Mouse (Mus musculus) T-helper 17 cell (primary cell): ENCODE results near the gene Snapc4.

Experiments used
- in situ Hi-C, 2 experiments: fragments of 300-600 bp; cut with MboI, MseI; formaldehyde crosslinking; loops; 1 replicate in 1 of 2; 2 replicates in 1 of 2; pipeline ENCODE4 v1.15.1; 2025; ENCODE audit warnings: high pct_unique_total_duplicates in 2 of 2

Snapc4 gene

GRCm38 (mm10) chr2:26341510-26341981 lies 38.9 kb downstream of the Snapc4 start:
- in situ Hi-C loops: no loop called here

- in situ Hi-C loops: no loop called here
Measured at GRCm38 (mm10) chr2:26339204-26339551, 41.3 kb downstream of the Snapc4 start.

DNA sequence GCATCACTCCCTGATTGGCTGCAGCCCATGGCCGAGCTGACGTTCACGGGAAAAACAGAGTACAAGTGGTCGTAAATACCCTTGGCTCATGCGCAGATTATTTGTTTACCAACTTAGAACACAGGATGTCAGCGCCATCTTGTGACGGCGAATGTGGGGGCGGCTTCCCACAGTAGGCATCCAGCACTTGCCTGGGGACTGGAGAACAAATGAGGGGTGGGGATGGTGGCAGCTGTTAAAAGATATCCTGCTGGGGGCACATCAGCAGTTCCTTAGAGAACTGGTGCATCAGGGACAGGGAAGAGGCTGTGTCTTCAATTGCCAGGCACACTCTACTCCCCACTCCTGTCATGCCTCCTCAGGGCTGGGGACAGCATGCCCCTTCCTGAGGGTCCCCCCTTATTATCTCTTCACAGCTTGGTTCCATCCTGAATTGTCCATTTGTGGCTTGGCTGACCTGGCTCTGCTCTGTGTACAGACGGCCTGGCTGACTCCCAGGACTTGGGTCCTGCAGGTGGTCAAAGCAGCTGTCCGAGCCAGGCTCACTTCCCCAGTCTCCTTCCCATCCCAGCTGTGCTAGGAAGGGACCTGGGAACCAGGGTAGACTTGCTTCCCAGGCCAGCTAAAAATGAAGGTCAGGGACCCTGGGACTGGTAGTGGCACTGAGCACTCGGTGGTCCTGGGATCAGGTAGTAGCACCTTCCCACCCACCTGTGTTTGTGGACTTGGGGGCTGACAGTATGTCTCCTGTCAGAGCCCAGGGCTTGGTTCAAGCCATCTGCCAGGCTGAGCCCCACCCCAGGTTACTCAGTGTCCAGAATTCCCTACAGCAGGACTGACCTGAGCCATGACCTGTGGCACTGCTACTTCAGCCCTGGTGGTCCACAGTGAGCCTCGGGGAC lies 41.9 kb downstream of the Snapc4 start:
- in situ Hi-C loops: no loop called here

- in situ Hi-C loops: no loop called here
Measured at GRCm38 (mm10) chr2:26330702-26331101, 49.8 kb downstream of the Snapc4 start.

DNA sequence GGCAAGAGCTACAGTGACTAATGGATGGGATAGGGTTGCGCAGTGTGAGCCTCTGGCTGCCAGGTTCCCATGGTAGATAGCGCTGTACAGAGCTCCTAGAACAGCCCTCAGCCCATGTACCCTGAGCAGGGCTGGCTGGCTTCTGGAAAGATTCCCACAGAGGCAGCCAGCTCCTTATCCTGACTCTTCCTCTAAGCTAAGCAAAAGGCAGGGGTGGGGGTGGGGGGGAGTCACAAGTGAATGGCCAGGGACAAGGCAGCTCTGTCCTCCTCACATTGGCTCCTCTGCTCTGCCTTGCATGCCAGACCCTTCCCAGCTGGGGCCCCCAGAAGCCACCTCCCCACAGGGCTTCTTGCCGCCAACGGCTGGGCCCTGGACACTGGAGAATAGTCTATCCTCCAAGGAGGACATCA lies 50.4 kb downstream of the Snapc4 start:
- in situ Hi-C loops: no loop called here

DNA sequence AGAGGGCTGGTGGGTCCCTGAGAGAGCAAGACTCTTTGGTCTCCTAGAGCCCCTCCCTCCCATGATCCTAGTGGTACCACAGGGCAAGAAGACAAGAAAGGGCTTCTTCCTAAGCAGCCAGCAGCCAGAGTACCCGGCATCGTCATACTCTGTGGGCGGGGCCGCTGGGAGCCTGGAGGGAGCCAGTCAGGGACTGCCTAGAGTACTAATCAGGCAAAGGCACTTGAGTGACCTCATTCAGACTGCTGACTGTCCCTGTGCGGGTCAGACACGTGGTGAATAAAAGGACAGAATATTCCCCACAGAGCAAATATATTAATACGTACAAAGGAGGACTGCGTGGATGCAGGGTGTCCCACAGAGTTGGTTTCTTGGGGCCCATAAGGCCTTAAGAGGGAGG lies 51.1 kb downstream of the Snapc4 start:
- in situ Hi-C loops: no loop called here

DNA sequence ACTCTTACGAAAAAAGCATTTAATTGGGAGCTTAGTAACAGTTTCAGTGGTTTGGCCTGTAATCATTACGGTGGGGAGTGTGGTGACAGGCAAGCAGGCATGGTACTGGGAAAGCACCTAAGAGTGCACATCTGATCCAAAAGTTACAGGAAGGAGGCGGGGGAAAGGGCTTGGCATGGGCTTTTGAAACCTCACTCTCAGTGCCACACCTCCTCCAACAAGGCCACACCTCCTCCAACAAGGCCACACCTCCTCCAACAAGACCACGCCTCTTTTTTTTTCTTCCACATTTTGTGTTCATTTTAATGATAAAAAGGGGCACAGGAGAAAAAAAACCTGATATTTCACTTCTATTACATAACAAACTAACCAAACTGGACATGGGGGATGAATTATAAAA lies 52.6 kb downstream of the Snapc4 start:
- in situ Hi-C loops: no loop called here

DNA sequence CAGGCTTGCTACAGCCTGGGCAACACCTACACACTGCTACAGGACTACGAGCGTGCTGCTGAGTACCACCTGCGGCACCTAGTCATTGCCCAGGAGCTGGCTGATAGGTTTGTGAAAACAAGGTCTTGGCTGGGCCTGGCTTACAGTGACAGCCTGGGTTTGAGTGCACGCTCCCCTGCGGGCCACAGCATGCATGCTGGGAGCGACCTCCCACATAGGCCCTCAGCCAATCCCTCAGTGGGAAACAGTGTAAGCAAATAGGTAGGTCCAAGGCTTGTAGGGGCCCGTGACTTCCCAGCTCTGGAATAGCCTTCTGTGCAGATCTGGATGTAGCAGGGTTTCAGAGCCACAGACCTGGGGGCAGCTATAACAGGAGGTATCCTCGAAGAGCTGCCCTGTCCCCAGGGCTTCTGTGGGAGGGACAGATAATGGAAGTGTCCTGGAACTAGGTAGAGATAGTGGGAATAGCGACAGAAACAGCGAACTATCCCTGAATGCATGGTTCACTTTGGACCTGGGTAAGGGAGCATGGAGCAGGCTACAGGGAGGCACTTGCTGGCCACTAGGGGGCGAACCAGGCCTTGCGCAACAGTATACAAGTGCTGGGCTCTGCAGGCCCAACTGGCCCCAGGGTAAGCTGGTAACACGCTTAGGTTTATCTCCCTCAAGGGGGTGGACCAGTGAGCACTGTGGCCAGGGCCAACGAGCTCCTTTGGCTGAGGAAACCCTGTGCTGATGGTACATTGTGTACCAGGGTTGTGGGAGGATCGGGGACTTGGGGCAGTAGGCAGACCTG lies 54.9 kb downstream of the Snapc4 start:
- in situ Hi-C loops: no loop called here

GRCm38 (mm10) chr2:26324917-26325316 lies 55.5 kb downstream of the Snapc4 start:
- in situ Hi-C loops: no loop called here

GRCm38 (mm10) chr2:26323589-26324325 lies 56.7 kb downstream of the Snapc4 start:
- in situ Hi-C loops: no loop called here

DNA sequence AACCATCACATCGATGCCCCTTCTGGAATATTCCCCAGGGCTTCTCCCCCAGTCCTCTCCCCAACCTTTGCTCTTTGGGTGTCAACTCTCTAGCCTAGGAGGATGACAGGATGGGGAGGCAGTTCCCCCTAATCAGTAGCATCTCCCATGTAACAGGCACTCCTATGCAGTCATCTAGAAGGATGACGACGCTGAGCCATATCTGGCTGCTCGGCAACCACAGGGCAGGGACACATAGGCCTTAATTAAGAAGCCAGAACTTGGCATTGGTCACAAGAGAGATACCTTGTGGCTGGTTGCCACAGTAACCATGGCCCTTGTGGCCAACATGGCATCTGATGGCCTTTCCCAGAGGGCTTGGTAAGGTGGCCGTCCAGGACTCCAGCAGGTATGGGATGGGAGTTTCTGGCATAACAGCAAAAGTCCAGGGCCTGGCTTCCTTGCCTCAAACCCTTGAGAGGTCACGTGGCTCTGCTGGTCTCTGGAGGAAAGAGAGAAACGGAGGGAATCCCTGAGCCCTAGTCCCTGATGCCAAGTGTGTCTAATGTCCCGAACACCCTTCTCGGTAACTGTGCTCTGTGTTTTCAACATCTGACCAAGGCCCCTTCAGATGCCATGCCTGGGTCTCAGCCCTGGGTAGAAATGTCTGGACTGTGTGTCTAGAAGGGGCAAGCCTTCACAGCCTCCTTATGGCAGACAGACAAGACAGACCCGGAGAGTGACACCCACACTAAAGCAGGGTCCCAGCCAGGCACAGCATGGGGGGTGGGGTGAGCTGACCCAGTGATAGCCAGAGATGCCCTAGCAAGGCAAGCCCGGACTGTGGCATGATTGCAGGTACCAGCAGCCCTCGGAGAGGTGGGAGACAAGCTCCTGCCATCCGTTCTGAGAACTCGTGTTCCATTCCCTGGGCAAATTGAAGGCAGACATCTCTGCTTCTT lies 59.9 kb downstream of the Snapc4 start:
- in situ Hi-C loops: no loop called here

- in situ Hi-C loops: no loop called here
Measured at GRCm38 (mm10) chr2:26319519-26320244, 60.8 kb downstream of the Snapc4 start.

DNA sequence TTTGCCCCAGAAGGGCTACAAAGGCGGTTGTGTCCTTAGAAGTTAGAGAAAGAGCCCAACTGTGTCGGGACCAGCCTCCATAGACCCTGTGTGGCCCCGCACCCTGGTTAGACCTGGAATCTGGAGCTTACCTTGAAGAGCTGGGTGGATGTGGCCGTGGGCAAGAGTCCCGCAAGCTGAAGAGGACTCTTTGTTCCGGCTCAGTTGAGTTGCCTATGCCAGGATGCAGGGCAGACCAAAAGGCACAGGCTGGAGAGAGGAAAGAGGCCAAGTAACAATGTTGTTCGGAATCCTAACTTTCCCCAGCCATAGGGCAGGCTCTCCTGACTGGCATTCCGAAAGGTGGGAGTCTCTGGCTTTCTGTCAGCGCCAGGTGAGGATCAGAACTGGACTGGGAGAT lies 61.3 kb downstream of the Snapc4 start:
- in situ Hi-C loops: no loop called here

DNA sequence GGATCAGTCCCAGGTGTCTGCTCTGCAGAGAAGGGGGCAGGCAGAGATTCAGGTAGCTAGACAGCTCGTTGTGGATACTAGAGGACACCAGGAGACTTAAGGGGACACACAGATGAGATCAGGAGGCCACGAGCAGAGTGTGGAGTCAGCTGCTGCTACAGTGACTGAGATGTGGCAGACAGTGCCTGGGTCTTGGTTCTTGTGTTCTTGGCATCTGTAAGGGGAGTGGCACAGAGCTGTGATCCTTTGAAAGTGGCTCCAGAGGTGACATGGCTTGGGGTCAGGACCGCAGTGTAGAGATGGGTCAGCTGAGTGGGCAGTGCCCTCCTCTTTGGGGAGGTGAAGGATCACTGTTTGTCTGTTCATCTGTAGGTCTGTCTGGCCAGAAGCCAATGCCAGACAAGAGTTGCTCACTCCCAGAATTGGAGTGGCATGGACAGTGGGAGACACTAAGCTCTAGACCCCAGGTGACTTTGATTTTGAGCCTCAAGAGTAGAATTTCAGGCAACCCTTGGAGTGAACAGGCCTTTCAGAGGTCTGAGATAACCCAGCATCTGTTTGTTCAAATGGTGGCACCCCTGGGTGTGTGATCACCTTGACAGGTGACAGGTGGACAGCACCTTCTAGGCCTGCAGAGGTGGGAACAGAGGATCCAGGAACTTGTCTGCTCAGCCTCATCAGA lies 62.3 kb downstream of the Snapc4 start:
- in situ Hi-C loops: no loop called here

DNA sequence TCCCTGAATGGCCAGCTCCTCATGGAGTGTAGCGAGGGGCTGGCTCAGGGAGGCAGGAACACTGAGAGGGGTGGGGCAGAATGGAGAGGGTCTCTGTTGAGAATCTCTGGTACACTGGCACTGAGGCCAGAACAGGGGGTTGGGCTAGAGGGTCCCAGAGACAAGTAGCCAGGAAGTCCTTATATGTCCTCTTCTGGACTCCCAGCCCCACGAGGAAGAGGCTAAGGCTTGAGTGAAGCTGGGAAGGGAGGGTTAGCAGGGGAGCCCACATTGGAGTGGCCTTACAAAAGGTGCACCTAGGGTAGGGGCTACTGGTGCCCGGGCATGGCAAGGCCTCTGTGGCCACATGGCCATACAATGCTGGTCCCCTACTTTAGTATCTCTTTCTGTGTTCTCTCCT lies 63.1 kb downstream of the Snapc4 start:
- in situ Hi-C loops: no loop called here

GRCm38 (mm10) chr2:26316576-26317246 lies 63.7 kb downstream of the Snapc4 start:
- in situ Hi-C loops: no loop called here

DNA sequence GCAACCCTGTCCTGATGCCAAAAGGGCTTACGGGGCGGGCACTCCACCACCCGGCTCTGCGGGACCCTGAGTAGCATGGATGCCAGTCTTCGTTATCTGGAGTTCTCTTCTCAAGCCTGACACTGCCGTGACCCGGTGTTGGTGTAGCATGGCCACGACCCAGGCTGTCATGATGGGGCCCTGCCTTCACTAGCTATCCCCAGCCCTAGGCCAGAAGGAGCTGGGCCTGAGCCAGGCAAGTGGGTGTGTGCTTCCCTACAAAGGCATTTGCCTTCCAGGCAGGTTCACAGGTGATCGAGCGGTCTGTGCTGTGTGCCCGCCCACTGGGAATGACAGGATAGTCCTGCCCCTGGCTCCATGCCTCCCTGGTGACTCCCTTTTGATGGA lies 64.5 kb downstream of the Snapc4 start:
- in situ Hi-C loops: no loop called here

- in situ Hi-C loops: no loop called here
Measured at GRCm38 (mm10) chr2:26315072-26315924, 65.2 kb downstream of the Snapc4 start, which contains the start of gene Gpsm1. TSS of gene Gpsm1 (plus strand) at chr2:26315515.
